Mouse (Mus musculus) heart, adult 2 months (tissue): ENCODE measurements around the gene Ndufs6. TPM values are rescaled to one million over a fixed set of nuclear protein-coding genes. Genes with fewer than 3 reads are reported as not detected.

Experiments
- DNase-seq, 2 experiments: peaks; one replicate each; pipeline ENCODE4 v3.0.0; 2021
- H3K27ac ChIP-seq: fragments of 200-600 bp; 2 replicates; pipeline ENCODE4 v1.8.1; 2022
- H3K27me3 ChIP-seq: fragments of 200-500 bp; 2 replicates; pipeline ENCODE4 v1.6.1; 2012; ENCODE audit warnings: mild to moderate bottlenecking, low read length, inconsistent platforms, mixed read lengths; ENCODE audit not compliant: control insufficient read depth, insufficient read depth
- H3K36me3 ChIP-seq: fragments of 200-500 bp; 2 replicates; pipeline ENCODE4 v1.6.1; 2012; ENCODE audit warnings: low read length, inconsistent platforms; ENCODE audit not compliant: control insufficient read depth, insufficient read depth
- H3K4me1 ChIP-seq: fragments of 200-500 bp; 2 replicates; pipeline ENCODE4 v1.6.1; 2011; ENCODE audit warnings: low read length; ENCODE audit not compliant: control insufficient read depth, insufficient read depth
- H3K4me3 ChIP-seq: fragments of 200-600 bp; 2 replicates; pipeline ENCODE4 v1.8.1; 2022
- H3K79me2 ChIP-seq: fragments of 200-500 bp; replicated peaks from 2 replicates; pipeline ENCODE4 v1.6.1; 2012; ENCODE audit warnings: mild to moderate bottlenecking, inconsistent platforms, low read length, moderate library complexity, mixed read lengths; ENCODE audit not compliant: control insufficient read depth, insufficient read depth
- H3K9ac ChIP-seq: fragments of 200-500 bp; 2 replicates; pipeline ENCODE4 v1.6.1; 2012; ENCODE audit warnings: low read depth, mild to moderate bottlenecking, control low read depth, inconsistent platforms, low read length, mixed read lengths
- CTCF ChIP-seq: fragments of 200-600 bp; IDR thresholded peaks from 2 replicates; pipeline ENCODE4 v1.8.1; 2022; ENCODE audit warnings: antibody characterized with exemption, mild to moderate bottlenecking, moderate library complexity
- EP300 ChIP-seq: fragments of 200-500 bp; IDR thresholded peaks from 2 replicates; pipeline ENCODE4 v1.6.1; 2011; ENCODE audit warnings: low read depth, low read length, control low read depth; ENCODE audit not compliant: insufficient read depth
- POLR2A ChIP-seq: fragments of 200-500 bp; IDR thresholded peaks from 2 replicates; pipeline ENCODE4 v1.6.1; 2011; ENCODE audit warnings: mild to moderate bottlenecking, low read depth, low read length, control low read depth; ENCODE audit not compliant: insufficient read depth
- WGBS: fragments of 180-500 bp; shearing (Covaris S2); methylation state at CpG from one replicate; pipeline ENCODE4 v1.1.7; 2018; 5-methylcytosine and 5-hydroxymethylcytosine counted together
- intact Hi-C: fragments of 180-260 bp; cut with DNase I; formaldehyde crosslinking; loops from one replicate; pipeline ENCODE4 v1.15.1; 2025
- polyA plus RNA-seq: library from polyadenylated mRNA; depleted of rRNA; stranded (reverse); fragments of >200 nt; gene quantifications from 2 replicates; pipeline ENCODE4 v1.2.3, GENCODE M21; 2012
- total RNA-seq, 2 experiments: library from RNA; stranded (reverse); gene quantifications; 2 replicates each; pipeline ENCODE4 v1.2.3; 2021

The Ndufs6 gene
- total and polyA plus RNA-seq, 3 experiments, result 494 to 1,284 (median 1,124) TPM

GRCm38 (mm10) chr13:73351910-73352309 lies 23.6 kb upstream of the Ndufs6 start:
- WGBS, result 28% methylated on average over 3 of the region's 3 CpGs
- TF ChIP-seq POLR2A (no peak), CTCF (peak; percentile 65)
- Histone ChIP-seq H3K36me3 (no peaks in the 10 kb centered on the region), H3K27ac (no peak overlapping the region), H3K4me3 (no peak overlapping the region), H3K79me2 (no peaks in the 10 kb centered on the region), H3K9ac (no peak overlapping the region), H3K27me3 (no peaks in the 10 kb centered on the region), H3K4me1 (no peaks in the 10 kb centered on the region)
- no peak for DNase-seq
- intact Hi-C loops, result loop anchor here (1.0 to 5.0 kb wide), 3 partner anchors 45 to 263 kb away; no protein-coding TSS in a partner anchor

- 80% methylated on average over 9 of the region's 9 CpGs for WGBS
- Histone ChIP-seq H3K9ac (no peak overlapping the region), H3K27ac (no peak overlapping the region), H3K4me3 (no peak overlapping the region), H3K79me2 (no peaks in the 10 kb centered on the region), H3K36me3 (no peaks in the 10 kb centered on the region), H3K4me1 (no peaks in the 10 kb centered on the region), H3K27me3 (no peaks in the 10 kb centered on the region)
- TF ChIP-seq CTCF, result no peak
- TF ChIP-seq POLR2A, result no peak
- no peak for TF ChIP-seq EP300
- intact Hi-C loops, result loop anchor here (5.0 kb wide), 1 partner anchor 43 kb away; no protein-coding TSS in a partner anchor
- no peak for DNase-seq
Observed at GRCm38 (mm10) chr13:73350741-73351140, 22.4 kb upstream of the Ndufs6 start.

GRCm38 (mm10) chr13:73347922-73348650 lies 19.7 kb upstream of the Ndufs6 start:
- intact Hi-C loops, result no loop called here
- Histone ChIP-seq H3K36me3 (no peaks in the 10 kb centered on the region), H3K27ac (no peak overlapping the region), H3K79me2 (no peaks in the 10 kb centered on the region), H3K4me3 (no peak overlapping the region), H3K27me3 (no peaks in the 10 kb centered on the region), H3K9ac (no peak overlapping the region), H3K4me1 (no peaks in the 10 kb centered on the region)
- 75% methylated on average over 7 of the region's 7 CpGs for WGBS
- DNase-seq, result no peak
- TF ChIP-seq EP300 (no peak), POLR2A (no peak), CTCF (no peak)

DNA sequence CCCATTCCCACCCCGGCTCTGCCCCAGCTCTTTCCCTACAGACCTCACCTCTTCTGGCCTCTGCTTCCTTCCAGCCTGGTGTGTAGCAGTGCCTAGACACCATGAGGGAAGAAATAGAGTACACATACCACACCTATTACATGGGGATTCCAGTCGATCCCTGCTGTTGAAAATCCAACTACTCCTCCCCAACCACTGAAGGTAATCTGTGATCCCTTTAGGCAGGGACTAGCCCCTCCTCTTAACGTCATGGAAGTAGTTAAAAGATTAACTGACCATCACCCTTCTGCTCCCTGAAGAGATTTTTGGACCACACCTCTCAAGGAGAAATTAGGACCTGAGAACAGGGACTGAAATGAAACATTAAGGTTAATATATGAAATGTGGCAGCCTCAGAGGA lies 18.8 kb upstream of the Ndufs6 start:
- intact Hi-C loops, result no loop called here
- 58% methylated on average over 3 of the region's 3 CpGs for WGBS

GRCm38 (mm10) chr13:73346743-73347142 lies 18.4 kb upstream of the Ndufs6 start:
- H3K9ac ChIP-seq, result no peak overlapping the region
- no peak for DNase-seq
- no peaks in the 10 kb centered on the region for H3K36me3 ChIP-seq
- 72% methylated on average over 4 of the region's 4 CpGs for WGBS
- H3K27ac ChIP-seq, result no peak overlapping the region
- H3K27me3 ChIP-seq, result no peaks in the 10 kb centered on the region
- no peak for TF ChIP-seq CTCF
- no peak for TF ChIP-seq POLR2A
- TF ChIP-seq EP300, result no peak
- H3K4me1 ChIP-seq, result no peaks in the 10 kb centered on the region
- no peak overlapping the region for H3K4me3 ChIP-seq
- no peaks in the 10 kb centered on the region for H3K79me2 ChIP-seq
- intact Hi-C loops, result no loop called here

More for the DNA sequence above, 18.8 kb upstream of the Ndufs6 start:
- no peaks in the 10 kb centered on the region for H3K4me1 ChIP-seq
- no peaks in the 10 kb centered on the region for H3K27me3 ChIP-seq
- H3K36me3 ChIP-seq, result no peaks in the 10 kb centered on the region
- no peak for DNase-seq
- H3K27ac ChIP-seq, result no peak overlapping the region
- H3K4me3 ChIP-seq, result no peak overlapping the region
- no peaks in the 10 kb centered on the region for H3K79me2 ChIP-seq
- TF ChIP-seq CTCF (no peak), POLR2A (no peak), EP300 (no peak)
- H3K9ac ChIP-seq, result no peak overlapping the region

- no peak for DNase-seq
- H3K9ac ChIP-seq, result no peak overlapping the region
- no peak overlapping the region for H3K27ac ChIP-seq
- H3K79me2 ChIP-seq, result no peaks in the 10 kb centered on the region
- TF ChIP-seq EP300 (no peak), POLR2A (no peak)
- H3K36me3 ChIP-seq, result no peaks in the 10 kb centered on the region
- intact Hi-C loops, result no loop called here
- 28% methylated on average over 2 of the region's 2 CpGs for WGBS
- no peaks in the 10 kb centered on the region for H3K27me3 ChIP-seq
- H3K4me3 ChIP-seq, result no peak overlapping the region
- H3K4me1 ChIP-seq, result no peaks in the 10 kb centered on the region
Observed at GRCm38 (mm10) chr13:73346131-73346530, 17.8 kb upstream of the Ndufs6 start.
